Mouse (Mus musculus): ENCODE measurements around the gene Klhl29. TPM values are rescaled to one million over a fixed set of nuclear protein-coding genes. Genes with fewer than 3 reads are reported as not detected.

The Klhl29 gene
- total RNA-seq, 2 experiments from 2014 or later: 4.5 to 5.4 TPM

- DNase-seq: no peak
Observed at GRCm38 (mm10) chr12:5185603-5186002, 189.9 kb downstream of the Klhl29 start.

- DNase-seq: no peak
Observed at GRCm38 (mm10) chr12:5182586-5182985, 192.9 kb downstream of the Klhl29 start.

- DNase-seq: no peak
Observed at GRCm38 (mm10) chr12:5182165-5182564, 193.3 kb downstream of the Klhl29 start.

- DNase-seq: no peak
Observed at GRCm38 (mm10) chr12:5176716-5177341, 198.7 kb downstream of the Klhl29 start.

- DNase-seq: peak; percentile 21
Observed at GRCm38 (mm10) chr12:5166141-5166540, 209.3 kb downstream of the Klhl29 start.

- DNase-seq: no peak
Observed at GRCm38 (mm10) chr12:5165411-5165810, 210.1 kb downstream of the Klhl29 start.

GRCm38 (mm10) chr12:5162672-5163071, 212.8 kb downstream of the Klhl29 start:
- DNase-seq: no peak

- no peak for DNase-seq
Observed at GRCm38 (mm10) chr12:5161631-5162030, 213.9 kb downstream of the Klhl29 start.

- no peak for DNase-seq
Observed at GRCm38 (mm10) chr12:5157931-5158481, 217.5 kb downstream of the Klhl29 start.

GRCm38 (mm10) chr12:5157021-5157681, 218.3 kb downstream of the Klhl29 start:
- no peak for DNase-seq

- no peak for DNase-seq
Observed at GRCm38 (mm10) chr12:5155177-5155576, 220.3 kb downstream of the Klhl29 start.

GRCm38 (mm10) chr12:5151859-5152258, 223.6 kb downstream of the Klhl29 start:
- DNase-seq: peak; percentile 22

- DNase-seq: no peak
Observed at GRCm38 (mm10) chr12:5147346-5148035, 228.0 kb downstream of the Klhl29 start.

GRCm38 (mm10) chr12:5143903-5144781, 231.3 kb downstream of the Klhl29 start:
- no peak for DNase-seq

GRCm38 (mm10) chr12:5143224-5143623, 232.3 kb downstream of the Klhl29 start:
- no peak for DNase-seq

- DNase-seq: peak; percentile 90
Observed at GRCm38 (mm10) chr12:5142776-5143175, 232.7 kb downstream of the Klhl29 start.

GRCm38 (mm10) chr12:5141040-5141439, 234.4 kb downstream of the Klhl29 start:
- DNase-seq: no peak

GRCm38 (mm10) chr12:5139302-5139701, 236.2 kb downstream of the Klhl29 start:
- DNase-seq: no peak

- DNase-seq: peak; percentile 41
Observed at GRCm38 (mm10) chr12:5136300-5136699, 239.2 kb downstream of the Klhl29 start.

- DNase-seq: no peak
Observed at GRCm38 (mm10) chr12:5129190-5129589, 246.3 kb downstream of the Klhl29 start.

GRCm38 (mm10) chr12:5125907-5126306, 249.6 kb downstream of the Klhl29 start:
- no peak for DNase-seq

GRCm38 (mm10) chr12:5122972-5123371, 252.5 kb downstream of the Klhl29 start:
- no peak for DNase-seq
